Mouse (Mus musculus): Measurements from ENCODE around the gene Kcnk4. TPM values are rescaled to one million over a fixed set of nuclear protein-coding genes. Genes with fewer than 3 reads are reported as not detected.

The Kcnk4 gene
- polyA plus RNA-seq, 1 experiment = 0.26 TPM

- H3K79me2 ChIP-seq (ENCODE audit: control insufficient read depth, insufficient read depth) = no peaks in the 10 kb centered on the region
- TF ChIP-seq MAX (IDR thresholded peaks at IDR 0.05) = no peak
- no peak for TF ChIP-seq MYOG (IDR thresholded peaks at IDR 0.05; ENCODE audit: control insufficient read depth, extremely low read depth, insufficient read length)
- no peak for TF ChIP-seq FOSL1 (IDR thresholded peaks at IDR 0.05; ENCODE audit: insufficient read depth, low read length, poor library complexity, severe bottlenecking)
- TF ChIP-seq CEBPB (IDR thresholded peaks at IDR 0.05; ENCODE audit: low read depth) = no peak
- TF ChIP-seq USF1 (IDR thresholded peaks at IDR 0.05; ENCODE audit: low read depth) = no peak
- no peak for TF ChIP-seq MYOD1 (IDR thresholded peaks at IDR 0.05; ENCODE audit: control insufficient read depth, insufficient read length, low read depth)
- TF ChIP-seq CTCF (IDR thresholded peaks at IDR 0.05; ENCODE audit: control insufficient read depth, insufficient read depth, insufficient read length) = no peak
- no peak overlapping the region for H3K4me3 ChIP-seq (ENCODE audit: insufficient read depth, poor library complexity, severe bottlenecking)
- no peaks in the 10 kb centered on the region for H3K27me3 ChIP-seq (ENCODE audit: control insufficient read depth, insufficient read depth, insufficient read length)
- H3K79me3 ChIP-seq (ENCODE audit: low read depth) = no peaks in the 10 kb centered on the region
- H3ac ChIP-seq (ENCODE audit: control insufficient read depth, insufficient read length, low read depth) = no peak overlapping the region
- peaks cover 20% of the 10 kb centered on the region for H3K36me3 ChIP-seq (ENCODE audit: control insufficient read depth, insufficient read depth)
Measured at GRCm38 (mm10) chr19:6949532-6949931, 15.2 kb upstream of the Kcnk4 start.

- H3K79me2 ChIP-seq (ENCODE audit: control insufficient read depth, insufficient read depth) = peaks cover 10% of the 10 kb centered on the region
- H3K4me3 ChIP-seq (ENCODE audit: insufficient read depth, poor library complexity, severe bottlenecking) = no peak overlapping the region
- peaks cover 7% of the 10 kb centered on the region for H3K36me3 ChIP-seq (ENCODE audit: control insufficient read depth, insufficient read depth)
- H3K79me3 ChIP-seq (ENCODE audit: low read depth) = no peaks in the 10 kb centered on the region
- no peak for TF ChIP-seq CTCF (IDR thresholded peaks at IDR 0.05; ENCODE audit: control insufficient read depth, insufficient read depth, insufficient read length)
- no peak for TF ChIP-seq USF1 (IDR thresholded peaks at IDR 0.05; ENCODE audit: low read depth)
- TF ChIP-seq FOSL1 (IDR thresholded peaks at IDR 0.05; ENCODE audit: insufficient read depth, low read length, poor library complexity, severe bottlenecking) = no peak
- TF ChIP-seq MAX (IDR thresholded peaks at IDR 0.05) = no peak
- no peak for TF ChIP-seq MYOD1 (IDR thresholded peaks at IDR 0.05; ENCODE audit: control insufficient read depth, insufficient read length, low read depth)
- TF ChIP-seq MYOG (IDR thresholded peaks at IDR 0.05; ENCODE audit: control insufficient read depth, extremely low read depth, insufficient read length) = no peak
- TF ChIP-seq CEBPB (IDR thresholded peaks at IDR 0.05; ENCODE audit: low read depth) = no peak
- H3K27me3 ChIP-seq (ENCODE audit: control insufficient read depth, insufficient read depth, insufficient read length) = no peaks in the 10 kb centered on the region
- no peak overlapping the region for H3ac ChIP-seq (ENCODE audit: control insufficient read depth, insufficient read length, low read depth)
Measured at GRCm38 (mm10) chr19:6948186-6948585, 13.9 kb upstream of the Kcnk4 start.

GRCm38 (mm10) chr19:6947742-6948141, 13.4 kb upstream of the Kcnk4 start:
- peaks cover 3% of the 10 kb centered on the region for H3K36me3 ChIP-seq (ENCODE audit: control insufficient read depth, insufficient read depth)
- no peak overlapping the region for H3K4me3 ChIP-seq (ENCODE audit: insufficient read depth, poor library complexity, severe bottlenecking)
- H3ac ChIP-seq (ENCODE audit: control insufficient read depth, insufficient read length, low read depth) = no peak overlapping the region
- peaks cover 15% of the 10 kb centered on the region for H3K79me2 ChIP-seq (ENCODE audit: control insufficient read depth, insufficient read depth)
- no peak for TF ChIP-seq USF1 (IDR thresholded peaks at IDR 0.05; ENCODE audit: low read depth)
- no peak for TF ChIP-seq MYOG (IDR thresholded peaks at IDR 0.05; ENCODE audit: control insufficient read depth, extremely low read depth, insufficient read length)
- TF ChIP-seq CTCF (IDR thresholded peaks at IDR 0.05; ENCODE audit: control insufficient read depth, insufficient read depth, insufficient read length) = no peak
- TF ChIP-seq MYOD1 (IDR thresholded peaks at IDR 0.05; ENCODE audit: control insufficient read depth, insufficient read length, low read depth) = no peak
- TF ChIP-seq CEBPB (IDR thresholded peaks at IDR 0.05; ENCODE audit: low read depth) = no peak
- no peak for TF ChIP-seq MAX (IDR thresholded peaks at IDR 0.05)
- no peak for TF ChIP-seq FOSL1 (IDR thresholded peaks at IDR 0.05; ENCODE audit: insufficient read depth, low read length, poor library complexity, severe bottlenecking)
- no peaks in the 10 kb centered on the region for H3K27me3 ChIP-seq (ENCODE audit: control insufficient read depth, insufficient read depth, insufficient read length)
- no peaks in the 10 kb centered on the region for H3K79me3 ChIP-seq (ENCODE audit: low read depth)

DNA sequence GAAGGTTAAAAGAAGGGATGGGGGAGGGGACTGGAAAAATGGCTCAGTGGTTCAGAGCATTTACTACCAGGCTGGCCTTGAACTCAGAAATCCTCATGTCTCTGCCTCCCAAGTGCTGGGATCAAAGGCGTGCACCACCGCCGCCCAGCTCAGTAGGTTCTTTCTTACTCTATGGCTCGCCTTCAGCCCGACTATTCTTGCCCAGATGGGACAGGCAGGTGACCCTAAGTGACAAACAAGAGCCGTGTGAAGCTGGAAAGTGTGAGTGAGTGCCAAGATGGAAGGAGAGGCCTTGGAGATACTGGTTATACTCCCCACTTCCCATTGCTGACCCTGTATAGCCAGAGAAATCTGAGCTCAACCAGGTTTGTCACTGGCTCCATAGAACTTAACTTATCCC, 9.4 kb upstream of the Kcnk4 start:
- Histone ChIP-seq H3K4me3 (ENCODE audit: insufficient read depth, poor library complexity, severe bottlenecking) (no peak overlapping the region), H3K79me2 (ENCODE audit: control insufficient read depth, insufficient read depth) (peaks cover 25% of the 10 kb centered on the region), H3K36me3 (ENCODE audit: control insufficient read depth, insufficient read depth) (no peaks in the 10 kb centered on the region), H3K79me3 (ENCODE audit: low read depth) (peaks cover 2% of the 10 kb centered on the region), H3ac (ENCODE audit: control insufficient read depth, insufficient read length, low read depth) (no peak overlapping the region), H3K27me3 (ENCODE audit: control insufficient read depth, insufficient read depth, insufficient read length) (no peaks in the 10 kb centered on the region)
- no peak for TF ChIP-seq FOSL1 (IDR thresholded peaks at IDR 0.05; ENCODE audit: insufficient read depth, low read length, poor library complexity, severe bottlenecking)
- no peak for TF ChIP-seq MAX (IDR thresholded peaks at IDR 0.05)
- TF ChIP-seq MYOG (IDR thresholded peaks at IDR 0.05; ENCODE audit: control insufficient read depth, extremely low read depth, insufficient read length) = no peak
- TF ChIP-seq MYOD1 (IDR thresholded peaks at IDR 0.05; ENCODE audit: control insufficient read depth, insufficient read length, low read depth) = no peak
- no peak for TF ChIP-seq CEBPB (IDR thresholded peaks at IDR 0.05; ENCODE audit: low read depth)
- TF ChIP-seq USF1 (IDR thresholded peaks at IDR 0.05; ENCODE audit: low read depth) = no peak
- TF ChIP-seq CTCF (IDR thresholded peaks at IDR 0.05; ENCODE audit: control insufficient read depth, insufficient read depth, insufficient read length) = no peak

GRCm38 (mm10) chr19:6942764-6943163, 8.4 kb upstream of the Kcnk4 start:
- H3ac ChIP-seq (ENCODE audit: control insufficient read depth, insufficient read length, low read depth) = peak overlapping the region; percentile 61
- peak overlapping the region; percentile 65 for H3K4me3 ChIP-seq (ENCODE audit: insufficient read depth, poor library complexity, severe bottlenecking)
- H3K27me3 ChIP-seq (ENCODE audit: control insufficient read depth, insufficient read depth, insufficient read length) = no peaks in the 10 kb centered on the region
- TF ChIP-seq CTCF (IDR thresholded peaks at IDR 0.05; ENCODE audit: control insufficient read depth, insufficient read depth, insufficient read length) (no peak), FOSL1 (IDR thresholded peaks at IDR 0.05; ENCODE audit: insufficient read depth, low read length, poor library complexity, severe bottlenecking) (no peak), CEBPB (IDR thresholded peaks at IDR 0.05; ENCODE audit: low read depth) (no peak), MAX (IDR thresholded peaks at IDR 0.05) (no peak), USF1 (IDR thresholded peaks at IDR 0.05; ENCODE audit: low read depth) (no peak), MYOG (IDR thresholded peaks at IDR 0.05; ENCODE audit: control insufficient read depth, extremely low read depth, insufficient read length) (no peak), MYOD1 (IDR thresholded peaks at IDR 0.05; ENCODE audit: control insufficient read depth, insufficient read length, low read depth) (no peak)
- H3K79me2 ChIP-seq (ENCODE audit: control insufficient read depth, insufficient read depth) = peaks cover 25% of the 10 kb centered on the region
- H3K79me3 ChIP-seq (ENCODE audit: low read depth) = peaks cover 2% of the 10 kb centered on the region
- no peaks in the 10 kb centered on the region for H3K36me3 ChIP-seq (ENCODE audit: control insufficient read depth, insufficient read depth)
